Mouse (Mus musculus) lung, embryonic 14.5 days (tissue): Measurements from ENCODE around the gene Bnc2. TPM values are rescaled to one million over a fixed set of nuclear protein-coding genes. Genes with fewer than 3 reads are reported as not detected.
A peak's percentile ranks its signal among the peaks of the same experiment; 100 is the strongest.

Experiments
- ATAC-seq: fragments of 200-750 bp; cut with Nextera tagmentation; 2 replicates; pipeline ENCODE4 v1.8.0; 2017; ENCODE audit warnings: mild to moderate bottlenecking, moderate TSS enrichment, moderate library complexity; ENCODE audit not compliant: insufficient read depth
- DNase-seq: peaks from one replicate; pipeline ENCODE4 v3.0.0-alpha.2; 2015
- H3K27ac ChIP-seq: fragments of 300-500 bp; sonication (generic); 2 replicates; pipeline ENCODE4 v1.5.1; 2014; ENCODE audit warnings: low read depth, mild to moderate bottlenecking, moderate library complexity
- H3K27me3 ChIP-seq: fragments of 300-500 bp; sonication (generic); 2 replicates; pipeline ENCODE4 v1.6.1; 2014; ENCODE audit warnings: low read length, control low read depth; ENCODE audit not compliant: insufficient read depth
- H3K36me3 ChIP-seq: fragments of 300-500 bp; sonication (generic); 2 replicates; pipeline ENCODE4 v1.6.1; 2014; ENCODE audit warnings: control low read depth; ENCODE audit not compliant: insufficient read depth
- H3K4me1 ChIP-seq: fragments of 300-500 bp; sonication (generic); 2 replicates; pipeline ENCODE4 v1.6.1; 2014; ENCODE audit warnings: antibody characterized with exemption, control low read depth; ENCODE audit not compliant: insufficient read depth
- H3K4me2 ChIP-seq: fragments of 300-500 bp; sonication (generic); 2 replicates; pipeline ENCODE4 v1.6.1; 2014; ENCODE audit warnings: mild to moderate bottlenecking
- H3K4me3 ChIP-seq: fragments of 300-500 bp; sonication (generic); 2 replicates; pipeline ENCODE4 v1.5.1; 2014; ENCODE audit warnings: low read depth, low read length
- H3K9ac ChIP-seq: fragments of 300-500 bp; sonication (generic); 2 replicates; pipeline ENCODE4 v1.6.1; 2014
- H3K9me3 ChIP-seq: fragments of 300-500 bp; sonication (generic); 2 replicates; pipeline ENCODE4 v1.6.1; 2016; ENCODE audit warnings: low read depth, low read length, control low read depth
- CTCF ChIP-seq: IDR thresholded peaks from 2 replicates; pipeline ENCODE4 v1.5.1; 2016; ENCODE audit warnings: antibody characterized with exemption, low read depth
- WGBS: fragments of 180-500 bp; shearing (Covaris S2); extraction: QIAGEN DNeasy Blood & Tissue Kit; methylation state at CpG from one replicate; pipeline ENCODE4 v1.1.7; 2014; 5-methylcytosine and 5-hydroxymethylcytosine counted together
- polyA plus RNA-seq: library from polyadenylated mRNA; unstranded; fragments of >200 nt; fragmentation: Nextera tagmentation; extraction: Ambion mirVana; gene quantifications from 2 replicates; pipeline ENCODE4 v1.2.1, GENCODE M21; 2014

The Bnc2 gene
- polyA plus RNA-seq, 1 experiment from 2014 or later = 8.4 TPM

DNA sequence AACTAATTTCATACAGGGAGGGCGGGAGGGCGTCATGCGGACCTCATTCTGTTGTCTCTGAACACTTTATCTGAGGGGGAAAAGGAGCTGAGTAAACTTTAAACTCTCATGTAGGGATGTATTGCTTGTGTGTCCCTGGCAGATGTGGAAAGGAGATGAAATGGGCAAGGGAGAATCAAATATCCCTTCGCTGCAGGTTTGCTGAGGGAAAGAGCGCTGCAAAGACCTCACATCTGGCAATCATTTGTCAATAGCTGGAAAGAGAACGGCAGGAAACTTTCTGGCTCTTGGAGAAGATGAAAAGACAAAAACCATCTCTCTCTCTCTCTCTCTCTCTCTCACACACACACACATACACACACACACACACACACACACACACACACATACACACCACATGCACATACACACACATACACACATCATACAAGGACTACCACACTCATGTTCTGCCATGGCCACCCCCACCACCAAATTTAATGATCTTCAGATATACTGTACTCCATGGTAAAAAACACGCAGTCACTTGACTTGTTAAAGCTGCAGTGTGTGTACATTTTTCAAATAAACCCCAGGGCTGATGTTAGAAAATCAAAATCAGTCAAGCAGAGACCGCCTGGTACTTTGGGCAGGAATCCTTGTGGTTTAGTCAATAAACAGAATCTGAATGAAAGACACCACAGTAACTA lies 172.3 kb downstream of the Bnc2 start:
- ATAC-seq (no peak), DNase-seq (no peak)
- no peaks in the 10 kb centered on the region for H3K9me3 ChIP-seq
- H3K36me3 ChIP-seq = no peaks in the 10 kb centered on the region
- 38% methylated on average over 8 of the region's 8 CpGs for WGBS
- H3K4me2 ChIP-seq = no peak overlapping the region
- no peak overlapping the region for H3K9ac ChIP-seq
- H3K27ac ChIP-seq = no peak overlapping the region
- H3K4me1 ChIP-seq = no peaks in the 10 kb centered on the region; the same call in 1 of the 2 replicates
- no peaks in the 10 kb centered on the region for H3K27me3 ChIP-seq
- TF ChIP-seq CTCF = no peak
- no peak overlapping the region for H3K4me3 ChIP-seq

DNA sequence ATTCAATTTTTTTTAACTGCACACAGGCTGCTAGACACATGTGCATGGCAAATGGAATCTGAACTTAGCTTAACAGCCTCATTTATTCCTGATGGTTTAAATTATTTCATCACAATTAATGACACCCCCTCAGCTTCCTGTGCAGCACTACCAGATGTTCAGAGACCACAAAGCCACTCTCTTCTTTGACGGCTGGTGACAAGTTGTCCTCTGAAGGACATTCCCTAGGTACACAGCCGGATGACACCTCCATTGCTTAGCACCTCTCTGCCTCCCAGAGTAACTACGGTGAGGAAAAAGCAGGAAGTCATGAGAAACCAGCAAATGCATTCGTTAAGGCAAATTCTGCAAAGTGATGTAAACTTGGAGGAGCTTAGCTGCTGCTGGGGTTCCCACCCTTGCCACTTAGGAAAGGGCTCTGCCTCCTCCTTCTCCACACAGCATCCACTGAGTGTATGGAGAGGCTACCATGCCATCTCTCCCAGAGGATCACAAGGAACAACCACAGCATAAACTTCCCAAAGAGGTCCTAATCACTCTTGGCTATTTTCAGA lies 174.2 kb downstream of the Bnc2 start:
- H3K9me3 ChIP-seq = no peaks in the 10 kb centered on the region
- WGBS = 30% methylated on average over 4 of the region's 4 CpGs
- H3K4me1 ChIP-seq = no peaks in the 10 kb centered on the region; the same call in 1 of the 2 replicates
- H3K4me3 ChIP-seq = no peak overlapping the region
- DNase-seq (no peak), ATAC-seq (no peak)
- H3K36me3 ChIP-seq = no peaks in the 10 kb centered on the region
- H3K27ac ChIP-seq = no peak overlapping the region
- H3K27me3 ChIP-seq = no peaks in the 10 kb centered on the region
- no peak overlapping the region for H3K4me2 ChIP-seq
- no peak overlapping the region for H3K9ac ChIP-seq
- TF ChIP-seq CTCF = no peak

DNA sequence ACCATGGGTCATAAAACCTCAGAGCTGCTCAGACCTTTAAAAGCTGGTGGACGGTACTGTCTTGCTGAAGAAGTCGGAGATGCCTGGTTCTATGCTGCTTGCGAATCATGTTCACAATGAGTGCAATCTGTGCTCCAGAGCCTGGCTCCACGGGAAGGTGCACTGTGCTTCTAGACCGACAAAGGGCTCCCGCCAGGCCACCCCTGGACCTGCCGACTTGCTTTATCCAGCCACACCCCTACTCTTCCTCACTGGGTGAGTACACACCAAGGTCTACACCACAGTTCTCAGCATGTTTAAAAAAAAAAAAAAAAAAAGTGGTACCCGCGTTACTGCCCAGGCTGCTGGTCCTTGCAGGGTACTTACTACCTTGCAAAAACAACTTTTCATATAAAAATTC lies 174.8 kb downstream of the Bnc2 start:
- WGBS = 66% methylated on average over 9 of the region's 9 CpGs

DNA sequence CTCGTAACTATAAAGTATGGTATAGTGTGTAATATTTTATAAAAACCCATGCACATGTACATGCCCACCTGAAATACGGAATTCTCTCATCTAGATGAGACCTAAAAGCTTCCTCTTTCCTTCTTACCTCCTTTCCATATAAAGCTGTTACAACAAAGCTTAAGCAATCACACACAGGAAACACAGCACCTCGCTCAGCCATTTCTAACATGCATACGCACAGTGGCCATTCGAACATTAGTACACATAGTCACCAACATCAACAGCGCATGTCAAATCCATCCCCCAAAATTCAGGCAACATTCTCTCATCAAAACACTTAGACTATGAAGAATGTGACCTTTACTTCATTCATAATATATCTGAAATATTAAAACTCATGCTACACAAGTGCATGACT lies 176.6 kb downstream of the Bnc2 start:
- Histone ChIP-seq H3K4me3 (no peak overlapping the region), H3K4me2 (no peak overlapping the region), H3K36me3 (no peaks in the 10 kb centered on the region), H3K4me1 (no peaks in the 10 kb centered on the region; the same call in 1 of the 2 replicates), H3K9ac (no peak overlapping the region), H3K27me3 (no peaks in the 10 kb centered on the region), H3K9me3 (no peaks in the 10 kb centered on the region), H3K27ac (no peak overlapping the region)
- no peak for ATAC-seq
- TF ChIP-seq CTCF = no peak
- no peak for DNase-seq
- WGBS = 89% methylated on average over 6 of the region's 6 CpGs

More for the DNA sequence above, 174.8 kb downstream of the Bnc2 start:
- H3K4me3 ChIP-seq = no peak overlapping the region
- H3K9me3 ChIP-seq = no peaks in the 10 kb centered on the region
- TF ChIP-seq CTCF = no peak
- H3K36me3 ChIP-seq = no peaks in the 10 kb centered on the region
- no peaks in the 10 kb centered on the region for H3K27me3 ChIP-seq
- H3K9ac ChIP-seq = no peak overlapping the region
- no peak overlapping the region for H3K4me2 ChIP-seq
- no peaks in the 10 kb centered on the region; the same call in 1 of the 2 replicates for H3K4me1 ChIP-seq
- ATAC-seq = no peak
- no peak overlapping the region for H3K27ac ChIP-seq
- no peak for DNase-seq

DNA sequence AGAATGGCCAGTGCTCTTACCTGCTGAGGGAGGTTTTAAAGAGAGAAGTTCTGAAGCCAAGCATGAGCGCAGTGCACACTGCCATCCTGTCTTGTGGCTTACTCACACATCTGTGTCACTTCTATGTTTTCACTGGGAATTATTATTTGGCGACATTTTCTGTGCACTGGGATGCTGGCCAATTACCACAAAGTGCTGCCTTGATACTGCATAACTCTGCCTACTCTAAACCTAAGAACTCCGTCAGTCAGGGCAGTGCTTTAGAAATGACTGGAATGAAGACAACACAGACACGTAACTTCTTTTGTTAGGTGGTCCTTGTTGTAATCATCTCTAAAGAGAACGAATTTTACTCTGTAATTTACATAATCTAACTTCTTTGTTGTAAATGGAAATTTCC lies 186.8 kb downstream of the Bnc2 start:
- Histone ChIP-seq H3K36me3 (no peaks in the 10 kb centered on the region), H3K4me3 (no peak overlapping the region), H3K4me1 (no peaks in the 10 kb centered on the region), H3K9ac (no peak overlapping the region), H3K9me3 (no peaks in the 10 kb centered on the region), H3K4me2 (no peak overlapping the region), H3K27me3 (no peaks in the 10 kb centered on the region), H3K27ac (no peak overlapping the region)
- TF ChIP-seq CTCF = no peak
- 41% methylated on average over 5 of the region's 5 CpGs for WGBS
- ATAC-seq (no peak), DNase-seq (peak; percentile 82)

DNA sequence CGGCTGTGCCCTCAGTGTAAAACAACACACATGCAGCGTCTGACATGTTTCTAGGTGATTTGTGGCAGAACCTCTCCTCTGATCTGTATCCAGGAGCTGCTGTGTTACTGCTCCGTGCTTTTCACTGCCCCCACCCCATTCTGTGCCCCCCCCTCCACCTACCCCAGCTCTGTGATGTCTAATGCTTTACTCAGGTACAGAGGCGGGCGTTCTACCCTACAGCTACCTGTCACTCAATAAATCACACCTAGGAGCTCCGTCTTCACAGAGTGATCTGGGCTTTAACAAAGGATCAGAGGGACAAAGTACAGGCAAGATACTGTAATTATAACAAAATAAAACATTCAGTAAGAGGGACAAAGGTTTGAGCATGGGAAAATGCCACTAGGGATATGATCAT lies 192.4 kb downstream of the Bnc2 start:
- ATAC-seq = no peak
- Histone ChIP-seq H3K9me3 (no peaks in the 10 kb centered on the region), H3K4me2 (no peak overlapping the region), H3K36me3 (no peaks in the 10 kb centered on the region), H3K27ac (no peak overlapping the region), H3K4me3 (no peak overlapping the region), H3K27me3 (no peaks in the 10 kb centered on the region), H3K4me1 (no peaks in the 10 kb centered on the region), H3K9ac (no peak overlapping the region)
- 68% methylated on average over 6 of the region's 6 CpGs for WGBS
- no peak for TF ChIP-seq CTCF
- DNase-seq = no peak

DNA sequence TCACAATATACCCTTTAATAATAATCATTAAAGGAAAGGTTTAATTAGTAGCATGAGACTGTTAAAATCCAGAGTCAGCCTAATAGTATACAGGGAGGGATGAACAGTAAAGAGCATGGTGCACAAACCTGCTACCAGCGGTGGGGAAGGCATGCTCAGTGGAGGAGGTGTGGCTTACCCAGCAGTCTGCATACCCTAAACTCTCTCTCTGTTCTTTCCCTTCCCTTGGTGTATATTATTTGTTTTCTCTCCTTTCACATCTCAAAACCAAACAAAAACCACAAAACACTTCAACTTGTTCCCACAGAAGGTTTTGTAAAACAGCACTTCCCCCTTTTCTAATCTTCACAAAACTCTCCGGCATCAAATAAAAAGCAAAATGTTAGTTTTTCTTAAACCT lies 202.4 kb downstream of the Bnc2 start:
- H3K36me3 ChIP-seq = no peaks in the 10 kb centered on the region
- no peak for TF ChIP-seq CTCF
- no peak for ATAC-seq
- no peak overlapping the region for H3K4me2 ChIP-seq
- H3K9ac ChIP-seq = no peak overlapping the region
- 72% methylated on average over 2 of the region's 2 CpGs for WGBS
- H3K4me1 ChIP-seq = no peaks in the 10 kb centered on the region
- H3K27me3 ChIP-seq = no peaks in the 10 kb centered on the region
- no peak for DNase-seq
- no peak overlapping the region for H3K27ac ChIP-seq
- H3K9me3 ChIP-seq = no peaks in the 10 kb centered on the region
- no peak overlapping the region for H3K4me3 ChIP-seq
